Comparison of ENCODE assay signal across 9 mouse cellular contexts in the genomic region with DNA sequence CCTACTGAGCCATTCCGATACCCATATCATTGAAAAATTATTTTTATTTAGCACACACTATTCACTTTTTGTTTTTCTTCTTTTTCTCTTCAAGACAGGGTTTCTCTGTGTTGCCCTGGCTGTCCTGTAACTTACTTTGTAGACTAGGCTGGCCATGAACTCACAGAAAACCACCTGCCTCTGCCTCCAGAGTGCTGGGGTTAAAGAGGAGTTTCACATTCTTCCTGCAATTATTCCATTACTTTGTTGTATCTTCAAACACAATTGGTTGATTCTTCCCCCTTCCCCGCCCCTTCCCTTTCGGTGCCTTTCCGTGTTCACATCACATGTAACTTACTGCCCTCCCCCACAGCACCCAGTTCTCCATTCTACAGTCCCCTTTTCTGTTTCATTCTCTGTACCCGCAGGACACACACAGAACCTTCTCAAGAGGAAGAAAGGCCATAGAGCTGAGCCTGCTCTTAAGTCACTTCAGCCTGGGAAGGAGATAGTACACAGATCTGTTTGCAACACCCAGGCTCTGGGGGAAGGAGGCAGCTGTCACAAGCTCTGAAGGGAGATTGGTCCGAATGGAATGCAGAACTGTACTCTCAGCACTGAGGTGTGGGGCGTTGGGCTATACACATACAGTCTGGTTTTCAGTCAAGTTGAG. TPM values are rescaled to one million over a fixed set of nuclear protein-coding genes. Genes with fewer than 3 reads are reported as not detected.
A peak's percentile ranks its signal among the peaks of the same experiment; 100 is the strongest.
DNase-seq lines count a peak whose midpoint lies in the region; ATAC-seq and TF ChIP-seq lines count a peak whose summit lies in the region.
"Had no signal": no experiment of that assay in that cellular context is flagged by ENCODE, and none has a peak within 500 bp of the region (broad histone marks: within the 10 kb centered on the region; RNA-seq: fewer than 3 reads in every experiment).

No protein-coding gene starts in this region.

- TF ChIP-seq CTCF in small intestine, adult 2 months (IDR thresholded peaks at IDR 0.05; ENCODE audit: extremely low read depth, insufficient read length, insufficient replicate concordance, low read depth, low read length) = no peak

- WGBS in liver, embryonic 11.5 days = 36% methylated on average over 7 of the region's 7 CpGs
- WGBS in small intestine, adult 2 months = 45% methylated on average over 7 of the region's 7 CpGs
- WGBS in forebrain, embryonic 16.5 days = 74% methylated on average over 7 of the region's 7 CpGs
- 64% methylated on average over 7 of the region's 7 CpGs for WGBS in hindbrain, embryonic 14.5 days

- peak overlapping the region; percentile 49 for H3K4me2 ChIP-seq in liver, embryonic 11.5 days
- no peak overlapping the region for H3K4me2 ChIP-seq in forebrain, embryonic 16.5 days (ENCODE audit: low read length)
- no peak overlapping the region for H3K4me2 ChIP-seq in hindbrain, embryonic 14.5 days (replicated peaks)

- H3K36me3 ChIP-seq in liver, embryonic 11.5 days (ENCODE audit: control insufficient read depth, insufficient read depth, low read length) = no peaks in the 10 kb centered on the region
- peaks cover 2% of the 10 kb centered on the region; the same call in 1 of the 2 replicates for H3K36me3 ChIP-seq in small intestine, adult 2 months (ENCODE audit: control insufficient read depth, insufficient read depth, low read length)
- H3K36me3 ChIP-seq in forebrain, embryonic 16.5 days (ENCODE audit: control insufficient read depth, insufficient read depth) = no peaks in the 10 kb centered on the region
- no peaks in the 10 kb centered on the region; the same call in 1 of the 2 replicates for H3K36me3 ChIP-seq in hindbrain, embryonic 14.5 days (replicated peaks; ENCODE audit: control insufficient read depth, insufficient read depth)

- 0 out of 2 replicates have a peak overlapping the region, but pooled peaks have one; percentile 10 for H3K9ac ChIP-seq in liver, embryonic 11.5 days (ENCODE audit: low read depth, low read length)
- H3K9ac ChIP-seq in forebrain, embryonic 16.5 days (replicated peaks; ENCODE audit: low read depth, low read length) = no peak overlapping the region
- H3K9ac ChIP-seq in hindbrain, embryonic 14.5 days = no peak overlapping the region

- intact Hi-C loops in heart, postnatal 36 days (cut with DNase I) = no loop called here

- no peak overlapping the region for H3K4me3 ChIP-seq in liver, embryonic 11.5 days (ENCODE audit: low read depth, low read length)
- no peak overlapping the region for H3K4me3 ChIP-seq in small intestine, adult 2 months (ENCODE audit: low read depth, low read length)
- no peak overlapping the region for H3K4me3 ChIP-seq in forebrain, embryonic 16.5 days (replicated peaks; ENCODE audit: low read length)
- H3K4me3 ChIP-seq in hindbrain, embryonic 14.5 days (replicated peaks; ENCODE audit: low read length) = no peak overlapping the region

- peaks cover 3% of the 10 kb centered on the region; the same call in 1 of the 2 replicates for H3K9me3 ChIP-seq in liver, embryonic 11.5 days (ENCODE audit: control insufficient read depth, low read length)
- H3K9me3 ChIP-seq in forebrain, embryonic 16.5 days (ENCODE audit: control insufficient read depth, low read length) = no peaks in the 10 kb centered on the region
- no peaks in the 10 kb centered on the region for H3K9me3 ChIP-seq in hindbrain, embryonic 14.5 days (ENCODE audit: control insufficient read depth, low read length)

- no peak; the same call in 1 of the 2 replicates for TF ChIP-seq POLR2A in small intestine, adult 2 months (IDR thresholded peaks at IDR 0.05; ENCODE audit: low read depth, low read length)

- H3K4me1 ChIP-seq in liver, embryonic 11.5 days (replicated peaks; ENCODE audit: control insufficient read depth, insufficient read depth, low read length) = 0 out of 2 replicates have a peak, but pooled peaks cover 3% of the 10 kb centered on the region
- no peaks in the 10 kb centered on the region for H3K4me1 ChIP-seq in small intestine, adult 2 months (ENCODE audit: control insufficient read depth, insufficient read depth, insufficient read length, low read length)
- H3K4me1 ChIP-seq in forebrain, embryonic 16.5 days (replicated peaks; ENCODE audit: control insufficient read depth, insufficient read depth, low read length) = no peaks in the 10 kb centered on the region
- no peaks in the 10 kb centered on the region for H3K4me1 ChIP-seq in hindbrain, embryonic 14.5 days (replicated peaks; ENCODE audit: control insufficient read depth, insufficient read depth, low read length)

- peak overlapping the region; percentile 72 for H3K27ac ChIP-seq in liver, embryonic 11.5 days (ENCODE audit: low read depth, low read length)
- 0 out of 2 replicates have a peak overlapping the region, but pooled peaks have one; percentile 19 for H3K27ac ChIP-seq in small intestine, adult 2 months (ENCODE audit: insufficient read depth, low read depth, low read length)
- H3K27ac ChIP-seq in forebrain, embryonic 16.5 days (ENCODE audit: low read length) = no peak overlapping the region
- H3K27ac ChIP-seq in hindbrain, embryonic 14.5 days = no peak overlapping the region

- peak; percentile 96 for DNase-seq in heart, adult 11 months
- DNase-seq in heart, postnatal 36 days = no peak
- peak; percentile 86 for DNase-seq in MEL-GATA-1-ER (ENCODE audit: extremely low read depth, low read depth)
- DNase-seq in liver, embryonic 11.5 days (ENCODE audit: low spot score) = peak; percentile 43
- no peak for DNase-seq in cerebellum, adult 11-12 months
- DNase-seq in hindbrain, embryonic 14.5 days (ENCODE audit: low spot score) = no peak

- ATAC-seq in liver, embryonic 11.5 days (replicated peaks; ENCODE audit: low FRiP score) = peak; percentile 68; the same call in 1 of the 2 replicates
- ATAC-seq in forebrain, embryonic 16.5 days = no peak
- ATAC-seq in hindbrain, embryonic 14.5 days (ENCODE audit: low FRiP score) = no peak

- H3K27me3 ChIP-seq in liver, embryonic 11.5 days (replicated peaks; ENCODE audit: control insufficient read depth, insufficient read depth, low read length) = no peaks in the 10 kb centered on the region
- no peaks in the 10 kb centered on the region for H3K27me3 ChIP-seq in small intestine, adult 2 months (ENCODE audit: control insufficient read depth, insufficient read depth, low read length)
- H3K27me3 ChIP-seq in forebrain, embryonic 16.5 days (replicated peaks; ENCODE audit: control insufficient read depth, insufficient read depth, low read length) = no peaks in the 10 kb centered on the region
- no peaks in the 10 kb centered on the region for H3K27me3 ChIP-seq in hindbrain, embryonic 14.5 days (ENCODE audit: control insufficient read depth, insufficient read depth, low read length)

RNA-seq across cellular contexts. Expression of a gene that starts 15.4 kb away (rescaled TPM):
- total RNA-seq in heart, postnatal 36 days (2021) = 10 to 100 TPM; 10.8 to 11.8 TPM
- 13.9 and 15.9 TPM in 2 replicates for polyA plus RNA-seq in liver, embryonic 11.5 days (2014; fragmentation: Nextera tagmentation; extraction: Ambion mirVana)
- polyA plus RNA-seq in small intestine, adult 2 months (2012; rRNA removed) = 16.6 and 24.2 TPM in 2 replicates
- polyA plus RNA-seq in forebrain, embryonic 16.5 days (2015; fragmentation: Nextera tagmentation; extraction: Ambion mirVana) = 20.9 and 21.4 TPM in 2 replicates
- 32.9 and 35.8 TPM in 2 replicates for polyA plus RNA-seq in hindbrain, embryonic 14.5 days (2014; fragmentation: Nextera tagmentation; extraction: Ambion mirVana)

RNA-seq across cellular contexts. Expression of a gene that starts 35.4 kb away (rescaled TPM):
- 1 to 10 TPM; 7.6 to 8.0 TPM for total RNA-seq in heart, postnatal 36 days (2021)
- polyA plus RNA-seq in liver, embryonic 11.5 days (2014; fragmentation: Nextera tagmentation; extraction: Ambion mirVana) = 1.2 and 1.4 TPM in 2 replicates
- 1.1 and 1.7 TPM in 2 replicates for polyA plus RNA-seq in small intestine, adult 2 months (2012; rRNA removed)
- 0.29 TPM in 1 of 2 replicates, not detected in the other for polyA plus RNA-seq in forebrain, embryonic 16.5 days (2015; fragmentation: Nextera tagmentation; extraction: Ambion mirVana)
- 0.20 and 0.36 TPM in 2 replicates for polyA plus RNA-seq in hindbrain, embryonic 14.5 days (2014; fragmentation: Nextera tagmentation; extraction: Ambion mirVana)

RNA-seq across cellular contexts. Expression of a gene that starts 38.2 kb away (rescaled TPM):
- not detected for total RNA-seq in heart, postnatal 36 days (2021)
- polyA plus RNA-seq in liver, embryonic 11.5 days (2014; fragmentation: Nextera tagmentation; extraction: Ambion mirVana) = not detected in 2 replicates
- 0.18 and 0.23 TPM in 2 replicates for polyA plus RNA-seq in small intestine, adult 2 months (2012; rRNA removed)
- polyA plus RNA-seq in forebrain, embryonic 16.5 days (2015; fragmentation: Nextera tagmentation; extraction: Ambion mirVana) = not detected in 2 replicates
- polyA plus RNA-seq in hindbrain, embryonic 14.5 days (2014; fragmentation: Nextera tagmentation; extraction: Ambion mirVana) = not detected in 2 replicates
- polyA plus RNA-seq: limb, embryonic 14.5 days had no signal

Comparison
In these comparisons a context has a peak if more than half of its experiments do, and no peak if none do; other contexts are left out.
1. DNase-seq: peak in heart, adult 11 months (single experiment), MEL-GATA-1-ER (single experiment) and liver, embryonic 11.5 days (single experiment); none in heart, postnatal 36 days (0 of 2), cerebellum, adult 11-12 months (single experiment) and hindbrain, embryonic 14.5 days (single experiment).
2. H3K27ac ChIP-seq: peak in liver, embryonic 11.5 days (single experiment) and small intestine, adult 2 months (single experiment); none in forebrain, embryonic 16.5 days (single experiment) and hindbrain, embryonic 14.5 days (single experiment).